Mouse (Mus musculus) cortical plate, adult 2 months (tissue): Measurements from ENCODE around the gene Cks2. TPM values are rescaled to one million over a fixed set of nuclear protein-coding genes. Genes with fewer than 3 reads are reported as not detected.

ENCODE experiments used
- H3K27ac ChIP-seq: fragments of 200-500 bp; 2 replicates; pipeline ENCODE4 v1.5.1; 2012; ENCODE audit warnings: low read length, control low read depth, inconsistent platforms; ENCODE audit not compliant: insufficient read depth
- H3K4me1 ChIP-seq: fragments of 200-500 bp; 2 replicates; pipeline ENCODE4 v1.6.1; 2011; ENCODE audit warnings: low read length; ENCODE audit not compliant: control insufficient read depth, insufficient read depth
- H3K4me3 ChIP-seq: fragments of 200-500 bp; 2 replicates; pipeline ENCODE4 v1.5.1; 2011; ENCODE audit warnings: mild to moderate bottlenecking, low read length, control low read depth; ENCODE audit not compliant: insufficient read depth
- CTCF ChIP-seq: fragments of 200-500 bp; IDR thresholded peaks from 2 replicates; pipeline ENCODE4 v1.5.1; 2011; ENCODE audit warnings: mild to moderate bottlenecking, control low read depth, low read length; ENCODE audit not compliant: insufficient read depth; ENCODE audit errors: extremely low read depth
- POLR2A ChIP-seq: fragments of 200-500 bp; IDR thresholded peaks from 2 replicates; pipeline ENCODE4 v1.6.1; 2011; ENCODE audit warnings: mild to moderate bottlenecking, low read length, control low read depth; ENCODE audit not compliant: insufficient read depth; ENCODE audit errors: extremely low read depth
- polyA plus RNA-seq: library from polyadenylated mRNA; depleted of rRNA; stranded (reverse); fragments of >200 nt; gene quantifications from 2 replicates; pipeline ENCODE4 v1.2.3, GENCODE M21; 2012

The Cks2 gene
- polyA plus RNA-seq, 1 experiment: 5.8 TPM

- Histone ChIP-seq H3K4me3 (no peak overlapping the region), H3K27ac (no peak overlapping the region), H3K4me1 (no peaks in the 10 kb centered on the region)
- TF ChIP-seq POLR2A (no peak), CTCF (no peak)
Observed at GRCm38 (mm10) chr13:51615815-51616214, 29.2 kb upstream of the Cks2 start.

- Histone ChIP-seq H3K27ac (no peak overlapping the region), H3K4me3 (no peak overlapping the region), H3K4me1 (no peaks in the 10 kb centered on the region)
- no peak for TF ChIP-seq POLR2A
- TF ChIP-seq CTCF: no peak
Observed at GRCm38 (mm10) chr13:51616417-51617044, 28.5 kb upstream of the Cks2 start.

- TF ChIP-seq POLR2A: no peak
- TF ChIP-seq CTCF: no peak
- Histone ChIP-seq H3K4me1 (no peaks in the 10 kb centered on the region), H3K4me3 (no peak overlapping the region), H3K27ac (no peak overlapping the region)
Observed at GRCm38 (mm10) chr13:51617306-51617705, 27.7 kb upstream of the Cks2 start.

GRCm38 (mm10) chr13:51617861-51618260, 27.2 kb upstream of the Cks2 start:
- no peak overlapping the region for H3K27ac ChIP-seq
- no peak overlapping the region for H3K4me3 ChIP-seq
- H3K4me1 ChIP-seq: no peaks in the 10 kb centered on the region
- TF ChIP-seq CTCF (peak; percentile 74), POLR2A (no peak)

GRCm38 (mm10) chr13:51618602-51619001, 26.4 kb upstream of the Cks2 start:
- Histone ChIP-seq H3K4me1 (no peaks in the 10 kb centered on the region), H3K4me3 (no peak overlapping the region), H3K27ac (no peak overlapping the region)
- no peak for TF ChIP-seq CTCF
- no peak for TF ChIP-seq POLR2A

GRCm38 (mm10) chr13:51622626-51623025, 22.4 kb upstream of the Cks2 start:
- no peaks in the 10 kb centered on the region for H3K4me1 ChIP-seq
- H3K4me3 ChIP-seq: no peak overlapping the region
- H3K27ac ChIP-seq: no peak overlapping the region
- no peak for TF ChIP-seq POLR2A
- TF ChIP-seq CTCF: no peak

GRCm38 (mm10) chr13:51623678-51624077, 21.4 kb upstream of the Cks2 start:
- Histone ChIP-seq H3K4me3 (no peak overlapping the region), H3K27ac (no peak overlapping the region), H3K4me1 (no peaks in the 10 kb centered on the region)
- no peak for TF ChIP-seq CTCF
- no peak for TF ChIP-seq POLR2A

GRCm38 (mm10) chr13:51628273-51628848, 16.7 kb upstream of the Cks2 start:
- TF ChIP-seq POLR2A: no peak
- TF ChIP-seq CTCF: no peak
- Histone ChIP-seq H3K27ac (no peak overlapping the region), H3K4me3 (no peak overlapping the region), H3K4me1 (no peaks in the 10 kb centered on the region)

- no peak overlapping the region for H3K27ac ChIP-seq
- TF ChIP-seq CTCF: no peak
- TF ChIP-seq POLR2A: no peak
- H3K4me1 ChIP-seq: no peaks in the 10 kb centered on the region
- H3K4me3 ChIP-seq: no peak overlapping the region
Observed at GRCm38 (mm10) chr13:51631354-51631992, 13.6 kb upstream of the Cks2 start.
